In the genomic region with DNA sequence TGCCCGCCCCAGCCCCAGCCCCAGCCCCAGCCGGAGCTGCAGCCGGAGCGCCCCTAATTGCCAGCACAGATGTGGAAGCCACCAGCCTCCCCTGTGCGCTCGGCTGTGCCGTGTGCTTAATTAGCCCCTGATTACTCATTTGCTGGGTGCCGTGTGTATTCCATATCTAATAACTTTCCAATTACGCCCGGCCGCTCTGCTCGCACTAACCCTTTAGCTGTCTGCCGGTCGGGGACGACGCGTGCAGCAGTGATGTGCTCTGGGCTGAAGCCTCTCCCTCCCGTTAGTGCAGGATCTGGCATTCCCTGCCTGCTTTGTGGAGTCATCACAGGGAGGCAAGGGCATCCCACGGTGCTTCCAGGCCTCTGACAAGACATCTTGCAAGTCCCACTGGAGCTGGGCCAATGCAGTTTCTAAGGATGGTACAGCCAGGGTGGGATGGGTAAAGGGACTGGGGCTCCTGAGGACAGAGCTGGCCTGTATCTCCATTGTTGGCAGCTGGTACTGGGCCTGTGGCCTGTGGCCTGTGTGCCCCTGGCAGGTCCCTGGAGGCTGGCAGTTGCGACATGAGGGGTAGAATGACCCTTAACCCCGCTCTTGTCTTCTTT, we compare ENCODE assay signal across 9 mouse cellular contexts.
DNase-seq lines count a peak whose midpoint lies in the region; ATAC-seq and TF ChIP-seq lines count a peak whose summit lies in the region.
"Had no signal": no experiment of that assay in that cellular context is flagged by ENCODE, and none has a peak within 500 bp of the region (broad histone marks: within the 10 kb centered on the region; RNA-seq: fewer than 3 reads in every experiment).

No protein-coding gene starts in this region.

- H3K9me3 ChIP-seq in forebrain, embryonic 12.5 days, result no peaks in the 10 kb centered on the region
- no peaks in the 10 kb centered on the region for H3K9me3 ChIP-seq in limb, embryonic 11.5 days (ENCODE audit: control insufficient read depth, low read length)
- H3K9me3 ChIP-seq in stomach, embryonic 16.5 days (replicated peaks; ENCODE audit: control insufficient read depth, low read length), result no peaks in the 10 kb centered on the region

- TF ChIP-seq CTCF in gastrocnemius, adult 2 months (IDR thresholded peaks at IDR 0.05), result no peak

- no peaks in the 10 kb centered on the region for H3K36me3 ChIP-seq in forebrain, embryonic 12.5 days (replicated peaks)
- H3K36me3 ChIP-seq in limb, embryonic 11.5 days (ENCODE audit: control insufficient read depth, insufficient read depth, low read length), result no peaks in the 10 kb centered on the region
- no peaks in the 10 kb centered on the region for H3K36me3 ChIP-seq in stomach, embryonic 16.5 days (ENCODE audit: control insufficient read depth, insufficient read depth, low read length)

- intact Hi-C loops in gastrocnemius, adult 2 months (cut with DNase I), result no loop called here

- no peak overlapping the region for H3K4me3 ChIP-seq in forebrain, embryonic 12.5 days (replicated peaks)
- no peak overlapping the region for H3K4me3 ChIP-seq in limb, embryonic 11.5 days (ENCODE audit: low read depth, low read length)
- H3K4me3 ChIP-seq in stomach, embryonic 16.5 days (replicated peaks; ENCODE audit: low read length), result no peak overlapping the region
- no peak overlapping the region for H3K4me3 ChIP-seq in gastrocnemius, adult 2 months

- DNase-seq in right cerebral cortex, adult 18-20 months, result peak; percentile 46
- no peak for DNase-seq in right cerebral cortex, postnatal 10 days (ENCODE audit: low spot score in 2 of 2)
- DNase-seq in limb, embryonic 11.5 days (ENCODE audit: low spot score), result no peak
- no peak for DNase-seq in gastrocnemius, adult 2 months
- DNase-seq: thymus, postnatal 36 days had no signal

- H3K9ac ChIP-seq in forebrain, embryonic 12.5 days, result no peak overlapping the region; the same call in 1 of the 2 replicates
- peak overlapping the region; percentile 13; the same call in 1 of the 2 replicates for H3K9ac ChIP-seq in limb, embryonic 11.5 days (ENCODE audit: low read length)
- peak overlapping the region; percentile 12; the same call in 1 of the 2 replicates for H3K9ac ChIP-seq in stomach, embryonic 16.5 days (ENCODE audit: low read length)
- H3K9ac ChIP-seq: liver, embryonic 14.5 days had no signal

- H3K27ac ChIP-seq in forebrain, embryonic 12.5 days, result peak overlapping the region; percentile 91
- 0 out of 2 replicates have a peak overlapping the region, but pooled peaks have one; percentile 4 for H3K27ac ChIP-seq in limb, embryonic 11.5 days (replicated peaks; ENCODE audit: low read depth, low read length)
- no peak overlapping the region for H3K27ac ChIP-seq in stomach, embryonic 16.5 days (ENCODE audit: low read length)
- H3K27ac ChIP-seq in gastrocnemius, adult 2 months, result no peak overlapping the region
- H3K27ac ChIP-seq: liver, embryonic 14.5 days had no signal

- peak; percentile 60 for ATAC-seq in forebrain, embryonic 12.5 days (ENCODE audit: low FRiP score)
- no peak for ATAC-seq in limb, embryonic 11.5 days (ENCODE audit: insufficient number of reproducible peaks, low FRiP score, low TSS enrichment, low read depth)
- ATAC-seq in stomach, embryonic 16.5 days (ENCODE audit: insufficient read depth, low FRiP score), result no peak
- ATAC-seq in activated CD4-positive, CD25-positive, alpha-beta regulatory T cell, adult 4 months, result no peak

- peaks cover 89% of the 10 kb centered on the region for H3K4me1 ChIP-seq in forebrain, embryonic 12.5 days
- H3K4me1 ChIP-seq in limb, embryonic 11.5 days (ENCODE audit: control insufficient read depth, insufficient read depth, low read length), result peaks cover 64% of the 10 kb centered on the region
- H3K4me1 ChIP-seq in stomach, embryonic 16.5 days (ENCODE audit: control insufficient read depth, insufficient read depth, low read length), result peaks cover 13% of the 10 kb centered on the region

- 49% methylated on average over 21 of the region's 21 CpGs for WGBS in forebrain, embryonic 12.5 days
- 41% methylated on average over 20 of the region's 21 CpGs for WGBS in limb, embryonic 11.5 days
- WGBS in stomach, embryonic 16.5 days, result 82% methylated on average over 21 of the region's 21 CpGs

- H3K27me3 ChIP-seq in forebrain, embryonic 12.5 days, result peaks cover 10% of the 10 kb centered on the region
- no peaks in the 10 kb centered on the region for H3K27me3 ChIP-seq in limb, embryonic 11.5 days (ENCODE audit: control insufficient read depth, insufficient read depth, low read length)
- no peaks in the 10 kb centered on the region for H3K27me3 ChIP-seq in stomach, embryonic 16.5 days (ENCODE audit: control insufficient read depth, insufficient read depth, low read length)

- peak overlapping the region; percentile 17; the same call in 1 of the 2 replicates for H3K4me2 ChIP-seq in forebrain, embryonic 12.5 days
- 0 out of 2 replicates have a peak overlapping the region, but pooled peaks have one; percentile 1 for H3K4me2 ChIP-seq in limb, embryonic 11.5 days (ENCODE audit: low read depth, severe bottlenecking)
- no peak overlapping the region for H3K4me2 ChIP-seq in stomach, embryonic 16.5 days (ENCODE audit: low read depth, low read length)

Comparison
In these comparisons a context has a peak if more than half of its experiments do, and no peak if none do; other contexts are left out.
1. H3K27ac ChIP-seq: peak in forebrain, embryonic 12.5 days (single experiment) and limb, embryonic 11.5 days (single experiment); none in stomach, embryonic 16.5 days (single experiment) and gastrocnemius, adult 2 months (single experiment).